Mouse (Mus musculus) stomach, embryonic 14.5 days (tissue): ENCODE measurements at regions not wholly inside any gene's neighbourhood (a gene's known extent, or its start where the extent isn't known, plus 50 kb on each side); places are given as distances from the start of the nearest gene placed in this dataset.

Experiments used
- ATAC-seq: fragments of 200-750 bp; cut with Nextera tagmentation; 2 replicates; pipeline ENCODE4 v1.8.0; 2017; ENCODE audit warnings: low read depth, moderate TSS enrichment; ENCODE audit not compliant: insufficient number of reproducible peaks, insufficient read depth, low FRiP score
- H3K27ac ChIP-seq: fragments of 300-500 bp; sonication (generic); 2 replicates; pipeline ENCODE4 v1.5.1; 2014; ENCODE audit warnings: mild to moderate bottlenecking, low read length, moderate library complexity, mixed read lengths
- H3K27me3 ChIP-seq: fragments of 300-500 bp; sonication (generic); 2 replicates; pipeline ENCODE4 v1.6.1; 2014; ENCODE audit warnings: low read length, control low read depth, mixed read lengths; ENCODE audit not compliant: control insufficient read depth, insufficient read depth
- H3K36me3 ChIP-seq: fragments of 300-500 bp; sonication (generic); 2 replicates; pipeline ENCODE4 v1.6.1; 2014; ENCODE audit warnings: mild to moderate bottlenecking, control low read depth, low read length, moderate library complexity, mixed read lengths; ENCODE audit not compliant: control insufficient read depth, insufficient read depth
- H3K4me1 ChIP-seq: fragments of 300-500 bp; sonication (generic); 2 replicates; pipeline ENCODE4 v1.6.1; 2014; ENCODE audit warnings: low read length, control low read depth, mixed read lengths; ENCODE audit not compliant: control insufficient read depth, insufficient read depth
- H3K4me2 ChIP-seq: fragments of 300-500 bp; sonication (generic); replicated peaks from 2 replicates; pipeline ENCODE4 v1.6.1; 2014; ENCODE audit warnings: low read depth, low read length, control low read depth
- H3K4me3 ChIP-seq: fragments of 300-500 bp; sonication (generic); 2 replicates; pipeline ENCODE4 v1.5.1; 2014; ENCODE audit warnings: low read depth, low read length, control low read depth
- H3K9ac ChIP-seq: fragments of 300-500 bp; sonication (generic); replicated peaks from 2 replicates; pipeline ENCODE4 v1.6.1; 2014; ENCODE audit warnings: low read depth, mild to moderate bottlenecking, control low read depth, low read length, moderate library complexity, mixed read lengths
- H3K9me3 ChIP-seq: fragments of 300-500 bp; sonication (generic); 2 replicates; pipeline ENCODE4 v1.6.1; 2016; ENCODE audit warnings: low read depth, low read length, control low read depth; ENCODE audit not compliant: control insufficient read depth
- WGBS: fragments of 180-500 bp; shearing (Covaris S2); extraction: QIAGEN DNeasy Blood & Tissue Kit; methylation state at CpG from one replicate; pipeline ENCODE4 v1.1.7; 2014; 5-methylcytosine and 5-hydroxymethylcytosine counted together

GRCm38 (mm10) chr10:42102320-42102719 is 84.1 kb upstream of the Armc2 start:
- H3K27me3 ChIP-seq = no peaks in the 10 kb centered on the region
- WGBS = 81% methylated on average over 8 of the region's 8 CpGs

GRCm38 (mm10) chr10:42101096-42101495 is 82.9 kb upstream of the Armc2 start:
- H3K27me3 ChIP-seq = no peaks in the 10 kb centered on the region
- H3K9me3 ChIP-seq = peaks cover 3% of the 10 kb centered on the region; the same call in 1 of the 2 replicates
- H3K4me1 ChIP-seq = no peaks in the 10 kb centered on the region
- H3K4me3 ChIP-seq = no peak overlapping the region
- 82% methylated on average over 6 of the region's 6 CpGs for WGBS
- no peak overlapping the region for H3K9ac ChIP-seq
- ATAC-seq = no peak
- H3K36me3 ChIP-seq = no peaks in the 10 kb centered on the region
- H3K4me2 ChIP-seq = no peak overlapping the region
- H3K27ac ChIP-seq = no peak overlapping the region

More at GRCm38 (mm10) chr10:42102320-42102719, 84.1 kb upstream of the Armc2 start:
- Histone ChIP-seq H3K4me2 (no peak overlapping the region), H3K36me3 (no peaks in the 10 kb centered on the region), H3K9me3 (peaks cover 3% of the 10 kb centered on the region; the same call in 1 of the 2 replicates), H3K27ac (no peak overlapping the region), H3K9ac (no peak overlapping the region), H3K4me3 (no peak overlapping the region), H3K4me1 (no peaks in the 10 kb centered on the region)
- ATAC-seq = no peak

GRCm38 (mm10) chr10:42096924-42097323 is 78.7 kb upstream of the Armc2 start:
- WGBS = 82% methylated on average over 6 of the region's 6 CpGs
- Histone ChIP-seq H3K27me3 (no peaks in the 10 kb centered on the region), H3K27ac (no peak overlapping the region), H3K4me1 (no peaks in the 10 kb centered on the region), H3K4me3 (no peak overlapping the region), H3K4me2 (no peak overlapping the region), H3K9ac (no peak overlapping the region), H3K9me3 (no peaks in the 10 kb centered on the region), H3K36me3 (no peaks in the 10 kb centered on the region)
- no peak for ATAC-seq

- Histone ChIP-seq H3K27ac (no peak overlapping the region), H3K4me2 (no peak overlapping the region), H3K4me3 (no peak overlapping the region), H3K4me1 (no peaks in the 10 kb centered on the region), H3K36me3 (no peaks in the 10 kb centered on the region), H3K9me3 (no peaks in the 10 kb centered on the region), H3K9ac (no peak overlapping the region), H3K27me3 (no peaks in the 10 kb centered on the region)
- no peak for ATAC-seq
- WGBS = 94% methylated on average over 10 of the region's 10 CpGs
Measured at GRCm38 (mm10) chr10:42095986-42096385, 77.7 kb upstream of the Armc2 start.

- Histone ChIP-seq H3K4me3 (no peak overlapping the region), H3K9ac (no peak overlapping the region), H3K9me3 (no peaks in the 10 kb centered on the region), H3K27ac (no peak overlapping the region), H3K4me1 (no peaks in the 10 kb centered on the region), H3K27me3 (no peaks in the 10 kb centered on the region), H3K4me2 (no peak overlapping the region), H3K36me3 (no peaks in the 10 kb centered on the region)
- ATAC-seq = no peak
- 78% methylated on average over 24 of the region's 24 CpGs for WGBS
Measured at GRCm38 (mm10) chr10:42094274-42095000, 76.2 kb upstream of the Armc2 start.

GRCm38 (mm10) chr10:42093176-42093759 is 75.0 kb upstream of the Armc2 start:
- WGBS = 80% methylated on average over 8 of the region's 8 CpGs
- Histone ChIP-seq H3K9me3 (no peaks in the 10 kb centered on the region), H3K27ac (no peak overlapping the region), H3K4me3 (no peak overlapping the region), H3K4me2 (no peak overlapping the region), H3K9ac (no peak overlapping the region), H3K36me3 (no peaks in the 10 kb centered on the region), H3K4me1 (peaks cover 8% of the 10 kb centered on the region), H3K27me3 (no peaks in the 10 kb centered on the region)
- ATAC-seq = no peak

GRCm38 (mm10) chr10:42092500-42092899 is 74.3 kb upstream of the Armc2 start:
- no peak overlapping the region for H3K4me2 ChIP-seq
- H3K27ac ChIP-seq = no peak overlapping the region
- no peaks in the 10 kb centered on the region for H3K27me3 ChIP-seq
- H3K4me3 ChIP-seq = no peak overlapping the region
- no peak overlapping the region for H3K9ac ChIP-seq
- no peaks in the 10 kb centered on the region for H3K36me3 ChIP-seq
- no peaks in the 10 kb centered on the region for H3K9me3 ChIP-seq
- no peak for ATAC-seq
- 80% methylated on average over 6 of the region's 6 CpGs for WGBS
- peaks cover 10% of the 10 kb centered on the region for H3K4me1 ChIP-seq

GRCm38 (mm10) chr10:42091546-42092168 is 73.4 kb upstream of the Armc2 start:
- Histone ChIP-seq H3K4me1 (peaks cover 10% of the 10 kb centered on the region), H3K36me3 (no peaks in the 10 kb centered on the region), H3K9ac (no peak overlapping the region), H3K4me2 (no peak overlapping the region), H3K27ac (no peak overlapping the region), H3K27me3 (no peaks in the 10 kb centered on the region), H3K9me3 (no peaks in the 10 kb centered on the region), H3K4me3 (no peak overlapping the region)
- ATAC-seq = peak; percentile 62
- 63% methylated on average over 11 of the region's 11 CpGs for WGBS
